Mouse (Mus musculus) liver, embryonic 14.5 days (tissue): ENCODE measurements around the gene Zfp383.
"Not testable (repeated sequence)": the region's sequence is repeated elsewhere in the genome, so short reads cannot be mapped to it uniquely, and the experiment has no call there.

ENCODE experiments used
- CTCF ChIP-seq: IDR thresholded peaks from 2 replicates; pipeline ENCODE4 v1.5.1; 2016; ENCODE audit warnings: antibody characterized with exemption, low read depth, control low read depth
- EP300 ChIP-seq: IDR thresholded peaks from 2 replicates; pipeline ENCODE4 v1.6.1; 2016; ENCODE audit warnings: antibody characterized with exemption, low read depth

DNA sequence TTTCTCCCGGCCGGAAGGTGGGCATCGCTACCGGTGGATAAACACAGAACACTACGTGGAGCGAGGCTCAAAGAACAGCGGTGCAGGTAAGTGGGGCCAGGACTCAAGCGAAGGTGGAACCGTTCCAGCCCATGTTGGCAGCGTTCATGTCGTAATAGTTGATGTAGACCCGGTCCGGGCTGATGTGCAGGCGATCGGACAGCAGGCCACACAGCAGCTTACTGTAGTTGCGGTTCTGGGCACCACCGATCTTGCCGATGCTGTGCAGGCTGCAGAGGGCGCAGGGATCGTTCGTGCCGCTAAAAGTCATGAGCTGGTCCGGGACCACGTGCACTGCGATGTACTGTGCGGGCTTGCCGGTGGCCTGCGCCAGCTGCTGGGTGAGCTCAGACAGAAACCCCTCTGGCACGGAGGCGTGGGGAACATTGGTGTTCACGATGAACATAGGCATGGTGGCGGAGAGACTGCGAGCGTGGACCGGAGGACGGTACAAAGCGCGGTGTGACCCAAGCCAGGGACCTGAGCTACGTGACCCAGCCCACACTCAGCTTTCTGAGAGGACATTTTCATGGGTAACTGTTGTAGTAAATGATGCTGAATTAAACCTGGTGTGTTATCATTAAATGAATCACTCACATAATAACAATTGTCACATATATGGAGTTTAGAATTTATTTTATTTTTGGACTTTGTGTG lies 57.2 kb downstream of the Zfp383 start:
- TF ChIP-seq EP300, CTCF: not testable (repeated sequence)
